Mouse (Mus musculus): ENCODE measurements at regions not wholly inside any gene's neighbourhood (a gene's known extent, or its start where the extent isn't known, plus 50 kb on each side); places are given as distances from the start of the nearest gene placed in this dataset.
"Not testable (repeated sequence)": the region's sequence is repeated elsewhere in the genome, so short reads cannot be mapped to it uniquely, and the experiment has no call there.

DNA sequence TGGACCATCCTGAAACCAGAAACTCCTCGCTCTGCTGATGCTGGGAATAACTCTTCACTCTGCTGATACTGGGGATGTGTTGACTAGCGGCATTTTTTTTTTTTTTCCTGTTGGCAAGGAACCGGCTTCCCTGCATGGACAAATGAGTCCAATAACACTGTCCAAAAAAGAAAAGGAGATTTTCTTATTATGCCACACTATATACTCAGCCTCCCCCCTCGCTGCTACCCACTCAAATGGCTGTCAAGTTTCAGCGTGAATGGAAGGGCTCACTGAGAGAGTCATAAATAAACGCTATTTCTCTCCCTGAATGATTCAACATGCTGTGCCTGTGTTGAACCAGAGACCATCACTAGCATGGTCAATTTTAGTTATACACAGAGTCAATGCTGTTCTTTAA is 489.2 kb upstream of the Arid1b start:
- no peak for DNase-seq
- intact Hi-C loops (cut with DNase I; ENCODE audit: low total_unique reads), result no loop called here

DNA sequence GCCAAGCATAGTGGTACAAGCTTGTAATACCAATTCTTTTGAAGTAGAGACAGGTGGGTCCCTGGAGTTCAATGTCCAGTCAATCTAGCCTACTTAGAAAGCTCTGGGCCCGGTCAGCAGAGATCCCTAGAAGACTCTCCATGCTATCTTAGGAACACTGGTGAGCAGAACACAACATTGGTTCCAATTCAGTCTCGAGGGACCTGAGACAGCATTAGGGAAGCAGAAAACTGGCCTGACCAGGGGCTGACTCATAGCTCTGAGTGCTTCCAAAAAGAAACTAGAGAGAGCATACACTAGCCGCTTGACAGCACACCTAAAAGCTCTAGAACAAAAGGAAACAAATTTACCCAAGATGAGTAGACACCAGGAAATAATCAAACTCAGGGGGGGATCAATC is 484.6 kb upstream of the Arid1b start:
- peak; percentile 39 for DNase-seq
- intact Hi-C loops (cut with DNase I; ENCODE audit: low total_unique reads), result no loop called here

DNA sequence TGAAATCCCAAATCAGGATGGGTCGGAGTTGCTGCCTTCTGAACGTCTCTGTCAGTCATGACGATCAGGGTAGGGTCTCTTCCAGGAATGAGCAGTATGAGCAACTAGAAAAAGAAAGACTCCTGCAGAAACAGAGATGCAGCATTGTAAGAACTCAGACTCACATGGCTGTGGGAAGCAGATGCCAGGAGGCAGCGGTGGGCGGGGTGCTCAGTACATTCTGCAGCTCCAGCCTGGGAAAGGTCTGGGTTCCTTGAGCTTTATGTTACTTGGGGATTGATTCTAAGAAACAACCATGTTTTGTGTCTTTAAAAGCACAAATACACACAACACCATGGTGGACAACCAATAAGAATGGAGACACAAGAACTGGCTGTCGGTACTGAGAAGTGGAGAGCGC is 478.0 kb upstream of the Arid1b start:
- intact Hi-C loops (cut with DNase I; ENCODE audit: low total_unique reads), result no loop called here
- no peak for DNase-seq

DNA sequence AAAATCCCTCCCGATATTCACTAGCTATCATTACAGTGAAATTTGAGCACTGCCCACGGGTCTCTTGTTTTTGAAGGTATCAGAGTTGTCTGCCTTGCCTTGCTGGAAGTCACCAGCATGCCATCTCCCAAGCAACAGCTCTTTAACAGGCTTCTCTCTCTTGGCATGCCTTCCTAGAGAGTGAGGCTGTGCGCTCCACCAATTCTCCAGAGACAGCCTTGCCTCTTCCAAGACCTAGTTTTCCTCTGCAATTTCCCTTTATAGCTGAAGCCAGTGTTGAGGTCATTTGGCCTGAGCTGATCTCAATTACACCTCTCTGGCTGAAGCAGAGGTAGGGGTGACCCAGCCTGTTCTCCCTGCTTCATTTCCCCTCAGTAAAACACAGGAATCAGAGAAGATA is 477.3 kb upstream of the Arid1b start:
- intact Hi-C loops (cut with DNase I; ENCODE audit: low total_unique reads), result no loop called here

DNA sequence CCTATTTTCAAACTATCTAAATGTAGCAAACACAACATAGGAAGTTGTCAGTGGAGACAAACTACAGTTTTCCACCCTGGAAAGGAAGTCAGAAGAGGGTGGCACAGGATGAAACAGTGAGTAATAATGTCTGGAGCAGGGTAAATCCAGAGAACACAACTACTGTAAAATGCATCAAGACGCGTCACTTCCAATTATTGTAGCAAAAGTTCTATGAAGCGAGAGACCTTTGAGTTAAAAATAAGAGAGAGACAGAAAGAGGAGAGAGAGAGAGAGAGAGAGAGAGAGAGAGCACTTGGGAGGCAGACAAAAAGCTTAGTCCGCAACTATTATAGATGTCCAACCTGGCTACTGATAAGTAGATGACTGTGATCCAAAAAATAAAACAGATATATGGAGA is 473.1 kb upstream of the Arid1b start:
- DNase-seq, result no peak
- intact Hi-C loops (cut with DNase I; ENCODE audit: low total_unique reads), result no loop called here

More for the DNA sequence above, 477.3 kb upstream of the Arid1b start:
- peak; percentile 35 for DNase-seq

DNA sequence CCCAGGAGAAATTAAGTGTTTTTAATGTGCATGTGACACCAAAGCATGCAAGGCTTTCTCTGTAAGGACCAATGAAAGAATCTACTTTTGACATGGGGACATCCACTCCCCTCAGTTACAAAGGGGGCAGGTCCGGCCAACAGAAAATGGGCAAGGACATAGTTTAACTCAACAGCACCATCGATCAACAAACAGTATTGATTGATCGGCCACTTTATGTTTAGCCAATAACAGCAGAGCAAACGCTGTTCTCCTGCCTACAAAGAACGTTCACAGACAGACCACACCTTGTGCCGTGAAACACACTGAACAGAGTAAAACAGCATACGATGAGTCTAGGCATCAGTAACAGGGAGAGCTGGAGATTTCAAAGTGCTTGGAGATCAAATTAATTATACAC is 467.7 kb upstream of the Arid1b start:
- intact Hi-C loops (cut with DNase I; ENCODE audit: low total_unique reads), result no loop called here
- DNase-seq, result no peak

DNA sequence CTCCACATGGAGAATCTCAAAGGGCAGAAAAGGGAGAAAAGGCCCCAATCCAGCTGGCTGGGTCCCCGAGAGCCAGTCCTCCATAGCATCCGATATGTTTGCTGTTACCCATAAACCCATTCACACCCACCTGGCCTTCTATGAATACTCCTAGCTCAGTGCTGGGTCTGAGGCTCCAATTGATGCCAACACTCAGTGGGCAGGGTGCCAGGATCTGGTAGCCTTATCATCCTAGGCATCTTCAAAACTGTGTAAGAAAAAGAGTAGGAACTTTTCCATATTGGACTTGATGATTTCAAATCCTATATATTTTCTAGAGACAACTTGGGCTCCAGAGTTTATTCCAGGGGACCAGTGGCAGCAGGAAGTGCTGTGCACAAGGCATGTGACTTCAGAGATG is 462.0 kb upstream of the Arid1b start:
- DNase-seq, result no peak
- intact Hi-C loops (cut with DNase I; ENCODE audit: low total_unique reads), result no loop called here

DNA sequence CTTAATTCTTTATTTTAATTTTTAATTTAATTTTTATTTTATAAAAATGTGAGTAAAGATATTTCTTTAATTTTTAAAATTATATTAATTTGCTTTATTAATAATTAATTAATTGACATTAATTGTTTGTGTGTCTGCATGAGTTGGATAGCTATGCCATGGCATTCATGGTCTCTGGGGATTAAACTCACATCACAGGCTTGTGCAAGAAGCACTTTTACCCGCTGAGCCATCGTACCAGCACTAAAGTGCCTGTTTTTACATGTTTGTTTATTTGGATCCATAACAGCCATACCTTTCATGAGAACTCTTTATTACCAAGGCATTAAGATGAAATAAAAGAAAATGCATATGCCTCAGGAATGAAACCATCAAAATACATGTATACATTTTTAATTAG is 453.7 kb upstream of the Arid1b start:
- DNase-seq, result no peak
- intact Hi-C loops (cut with DNase I; ENCODE audit: low total_unique reads), result no loop called here

DNA sequence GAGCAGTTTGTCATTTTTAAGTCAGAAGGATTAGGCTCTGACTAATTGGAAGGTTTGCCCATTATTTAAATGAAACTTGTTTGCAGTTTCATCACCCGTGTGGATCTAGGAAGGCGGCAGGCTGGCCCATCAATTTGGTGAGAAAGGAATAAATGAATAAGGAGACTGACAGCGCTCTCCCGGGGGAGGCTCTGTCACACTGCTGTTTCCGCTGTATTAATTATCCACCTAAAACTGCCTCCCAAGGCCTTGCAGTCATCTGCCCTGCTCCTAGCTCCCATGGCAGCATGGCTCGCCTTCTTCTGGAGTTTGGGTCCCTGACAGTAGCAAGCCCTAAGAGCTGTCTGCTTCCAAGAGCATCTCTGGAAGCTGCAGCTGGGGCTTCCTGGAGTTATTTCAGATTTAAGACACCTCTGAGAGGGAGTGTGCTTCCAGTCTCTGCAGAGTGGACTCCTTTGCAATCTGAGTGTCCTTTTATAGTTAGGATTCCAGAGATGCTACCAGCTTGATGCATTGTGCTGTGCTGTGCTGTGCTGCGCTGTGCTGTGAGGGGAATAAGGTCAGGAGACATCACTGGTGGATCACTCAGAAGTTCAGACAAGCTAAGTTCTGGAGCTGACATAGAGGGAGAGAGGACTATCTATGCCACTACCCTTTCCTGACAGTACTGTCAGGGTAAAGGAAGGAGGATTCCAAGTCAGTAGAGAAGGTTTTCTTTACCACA is 452.9 kb upstream of the Arid1b start:
- DNase-seq, result no peak
- intact Hi-C loops (cut with DNase I; ENCODE audit: low total_unique reads), result no loop called here

DNA sequence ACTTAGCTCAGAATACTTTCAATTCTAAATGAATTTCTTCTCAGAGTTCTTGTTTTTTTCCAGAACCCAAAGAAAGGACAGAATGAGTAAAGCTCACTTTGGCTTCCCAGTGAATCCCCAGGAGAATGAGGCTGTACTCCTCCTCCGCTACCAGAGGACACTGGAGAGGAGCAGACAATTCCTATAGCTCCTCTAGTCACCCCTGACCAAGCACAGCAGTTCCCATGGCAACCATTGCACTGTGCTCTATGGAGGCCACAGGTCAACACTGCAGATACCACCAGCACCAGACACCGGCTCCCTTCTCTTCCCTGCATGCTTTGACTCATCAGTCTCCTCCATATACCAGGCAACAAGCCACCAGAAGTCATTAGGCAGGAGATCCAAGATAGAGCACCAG is 447.6 kb upstream of the Arid1b start:
- no peak for DNase-seq
- intact Hi-C loops (cut with DNase I; ENCODE audit: low total_unique reads), result no loop called here

DNA sequence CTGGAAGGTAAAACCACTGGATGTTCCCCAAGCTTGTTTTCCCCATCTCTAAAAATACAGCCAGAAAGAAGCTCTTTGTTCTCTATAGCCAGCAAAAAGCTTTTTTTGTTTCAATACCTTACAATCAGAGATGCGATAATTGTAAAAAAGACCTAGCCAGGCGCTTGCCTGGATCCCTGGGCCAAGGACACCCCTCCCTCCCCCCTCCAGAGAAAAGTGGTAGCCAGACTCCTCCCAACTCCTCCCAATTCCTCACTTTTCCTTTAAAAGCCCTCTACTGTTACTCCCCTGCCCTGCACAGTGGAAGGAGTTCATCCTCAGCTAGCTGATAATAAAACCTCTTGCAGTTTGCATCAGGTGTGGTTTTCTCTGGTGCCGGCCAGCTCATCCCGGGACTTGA is 441.1 kb upstream of the Arid1b start:
- intact Hi-C loops (cut with DNase I; ENCODE audit: low total_unique reads), result not testable (repeated sequence)

DNA sequence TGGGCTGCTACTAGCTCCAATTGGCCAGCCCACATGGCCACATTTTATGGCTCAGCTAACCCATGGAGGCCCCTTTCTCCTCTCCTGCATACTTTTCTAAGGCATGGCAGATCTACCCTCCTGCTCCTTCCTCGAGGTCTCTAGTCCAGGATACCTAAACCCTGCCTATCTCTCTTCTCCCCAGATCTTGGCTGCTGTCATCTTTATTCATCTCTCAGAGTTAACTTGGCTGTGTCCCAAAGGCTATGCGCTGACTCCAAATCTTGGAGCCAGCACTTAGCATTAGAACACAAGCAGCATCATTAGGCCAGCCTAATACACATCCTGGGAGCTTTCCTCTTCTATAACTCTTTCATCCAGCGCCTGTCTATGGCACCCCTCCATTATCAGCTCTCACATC is 430.5 kb upstream of the Arid1b start:
- DNase-seq, result no peak
- intact Hi-C loops (cut with DNase I; ENCODE audit: low total_unique reads), result no loop called here

More for the DNA sequence above, 441.1 kb upstream of the Arid1b start:
- not testable (repeated sequence) for DNase-seq

DNA sequence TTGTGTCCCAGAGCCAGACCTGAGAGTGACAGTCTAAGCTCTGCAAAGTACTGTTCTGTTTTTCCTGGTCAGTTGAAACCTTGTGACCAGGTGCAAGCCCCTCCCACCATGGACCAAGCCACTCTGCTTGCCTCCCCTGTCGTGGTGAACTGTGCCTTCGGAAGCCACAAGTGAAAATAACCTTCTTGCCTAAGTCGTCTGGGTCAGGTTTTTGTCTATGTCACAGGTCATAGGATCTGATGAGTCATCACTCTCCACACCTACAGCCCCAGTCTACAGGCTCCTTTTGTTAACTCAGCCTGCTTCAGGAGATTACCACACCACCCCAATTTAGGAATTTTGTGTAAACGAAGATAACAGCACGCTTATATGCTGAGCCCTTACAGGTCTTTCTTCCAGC is 417.2 kb upstream of the Arid1b start:
- intact Hi-C loops (cut with DNase I; ENCODE audit: low total_unique reads), result no loop called here
- no peak for DNase-seq

DNA sequence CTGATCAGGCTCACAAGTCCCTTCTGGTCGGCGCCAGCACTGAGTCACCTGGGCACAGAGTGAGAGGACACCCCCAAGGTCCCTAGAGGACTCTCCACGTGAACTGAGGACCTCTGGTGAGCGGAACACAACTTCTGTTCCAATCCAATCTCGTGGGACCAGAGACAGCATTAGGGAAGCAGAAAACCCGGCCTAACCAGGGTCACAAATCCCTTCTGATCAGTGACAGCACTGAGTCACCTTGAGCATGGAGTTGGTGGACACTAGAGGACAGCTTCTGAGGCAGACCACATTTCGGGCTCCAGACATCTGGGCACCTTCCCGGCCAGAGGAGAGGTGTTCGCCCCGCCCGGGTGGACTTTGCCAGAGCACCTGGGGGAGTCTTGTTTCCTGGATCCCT is 412.3 kb upstream of the Arid1b start:
- no peak for DNase-seq
- intact Hi-C loops (cut with DNase I; ENCODE audit: low total_unique reads), result no loop called here

DNA sequence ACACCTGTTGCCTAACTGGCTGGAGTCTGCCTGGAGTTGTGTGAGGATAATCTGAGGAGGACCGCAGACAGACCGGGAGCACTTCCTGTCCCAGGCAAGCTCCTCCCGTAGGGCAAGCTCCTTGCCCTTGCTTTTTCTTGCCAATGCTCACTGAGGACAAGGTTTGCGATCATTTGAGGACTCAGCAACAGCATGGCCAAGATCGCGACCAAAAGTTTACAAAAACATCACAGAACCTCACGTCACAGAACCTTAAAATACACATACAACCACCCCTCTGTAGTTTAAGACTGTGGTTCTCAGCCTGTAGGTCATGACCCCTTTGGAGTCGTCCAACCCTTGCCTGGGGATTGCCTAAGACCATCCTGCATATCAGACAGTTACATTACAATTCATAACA is 383.7 kb upstream of the Arid1b start:
- DNase-seq, result no peak
- intact Hi-C loops (cut with DNase I; ENCODE audit: low total_unique reads), result no loop called here

DNA sequence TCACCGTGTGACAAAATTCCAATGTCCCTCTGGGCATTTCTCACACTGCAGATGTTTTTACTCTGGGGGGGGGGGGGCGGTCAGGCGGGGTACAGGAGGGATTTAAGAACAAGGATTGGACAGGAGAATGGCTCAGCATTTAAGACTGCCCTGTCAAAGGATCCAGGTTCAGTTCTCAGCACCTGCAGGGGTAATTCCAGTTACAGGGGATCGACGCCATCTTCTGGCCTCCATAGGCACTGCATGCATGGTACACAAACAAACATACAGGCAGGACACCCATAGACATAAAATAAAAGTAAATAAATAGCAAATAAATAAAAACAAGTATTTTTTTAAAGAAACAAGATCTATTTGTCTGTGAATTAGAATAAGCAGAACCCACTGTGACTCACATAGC is 383.1 kb upstream of the Arid1b start:
- no peak for DNase-seq
- intact Hi-C loops (cut with DNase I; ENCODE audit: low total_unique reads), result no loop called here

DNA sequence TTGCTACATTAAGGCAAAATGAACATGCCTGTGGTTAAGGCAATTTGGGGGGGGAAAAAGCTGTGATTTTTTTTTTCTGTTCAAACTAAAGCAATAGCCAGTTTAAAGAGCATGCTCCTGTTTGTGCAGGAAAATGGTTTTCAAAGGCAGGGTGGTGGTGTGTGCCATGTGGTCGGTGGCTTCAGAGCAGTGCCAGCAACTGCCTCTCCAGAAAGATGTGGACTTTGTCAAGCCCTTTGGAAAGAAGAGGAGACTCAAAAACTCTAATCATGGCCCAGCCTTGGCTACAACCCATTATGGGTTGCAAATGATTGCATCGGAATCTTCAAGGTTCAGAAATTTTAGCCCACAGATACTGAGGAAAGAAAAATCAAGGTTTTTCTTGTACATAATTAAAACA is 382.4 kb upstream of the Arid1b start:
- intact Hi-C loops (cut with DNase I; ENCODE audit: low total_unique reads), result no loop called here
- no peak for DNase-seq

DNA sequence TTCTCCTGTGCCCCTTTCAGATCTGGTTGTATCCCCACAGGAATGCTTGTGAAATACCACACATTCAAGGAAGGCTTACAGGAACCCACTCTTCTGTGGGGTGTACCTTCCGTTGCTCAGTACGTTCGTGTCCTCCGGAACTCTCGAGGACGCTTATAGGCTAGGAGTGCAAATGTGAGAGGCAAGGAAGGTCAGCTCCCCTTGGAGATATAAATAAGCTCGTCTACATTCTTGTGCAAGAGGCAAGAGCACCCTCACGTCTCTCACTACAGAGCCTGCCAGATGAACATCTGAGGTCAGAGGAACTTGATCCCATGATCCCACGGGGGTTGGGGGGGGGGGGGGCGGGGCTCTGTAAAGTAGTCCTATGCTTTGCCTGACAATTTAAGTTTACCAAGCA is 382.0 kb upstream of the Arid1b start:
- intact Hi-C loops (cut with DNase I; ENCODE audit: low total_unique reads), result no loop called here
- DNase-seq, result no peak

DNA sequence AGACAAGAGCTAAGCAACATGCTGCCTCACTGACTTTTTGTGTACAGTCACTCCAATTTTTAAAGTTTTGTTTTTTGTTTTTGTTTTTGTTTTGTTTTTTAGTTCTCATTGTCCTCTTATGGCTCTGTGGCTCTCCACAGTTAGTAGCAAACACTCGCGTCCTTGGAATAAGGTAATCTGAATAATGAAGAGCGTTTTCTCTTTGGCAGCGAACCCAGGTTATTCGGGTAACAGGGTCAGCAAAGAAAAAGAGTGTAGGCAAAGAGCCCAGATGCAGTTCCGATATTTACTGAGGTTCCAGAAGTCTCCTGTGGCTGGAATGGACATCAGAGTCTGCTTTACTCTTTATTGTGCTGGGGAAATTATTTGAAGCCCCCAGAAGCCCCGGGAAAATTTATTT is 381.4 kb upstream of the Arid1b start:
- intact Hi-C loops (cut with DNase I; ENCODE audit: low total_unique reads), result no loop called here
- DNase-seq, result no peak

DNA sequence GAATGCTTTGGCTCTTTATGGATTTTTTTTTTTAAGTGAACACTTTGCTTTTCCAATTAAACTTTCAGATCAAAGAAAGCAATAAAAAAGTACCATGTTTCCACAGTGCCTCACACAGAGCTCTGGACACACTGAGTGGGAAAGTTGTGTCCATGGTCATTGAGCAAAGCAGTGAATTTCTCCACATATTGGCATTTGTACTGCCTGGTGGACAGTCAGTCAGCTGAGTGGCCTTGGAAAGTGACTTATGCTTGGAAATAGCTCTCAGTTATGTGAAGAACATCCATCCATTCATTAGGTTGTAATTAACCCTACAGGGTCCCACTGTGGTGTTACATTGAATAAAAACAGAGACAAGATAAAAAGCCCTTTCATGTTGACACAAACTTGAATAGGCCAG is 373.8 kb upstream of the Arid1b start:
- no peak for DNase-seq
- intact Hi-C loops (cut with DNase I; ENCODE audit: low total_unique reads), result no loop called here

DNA sequence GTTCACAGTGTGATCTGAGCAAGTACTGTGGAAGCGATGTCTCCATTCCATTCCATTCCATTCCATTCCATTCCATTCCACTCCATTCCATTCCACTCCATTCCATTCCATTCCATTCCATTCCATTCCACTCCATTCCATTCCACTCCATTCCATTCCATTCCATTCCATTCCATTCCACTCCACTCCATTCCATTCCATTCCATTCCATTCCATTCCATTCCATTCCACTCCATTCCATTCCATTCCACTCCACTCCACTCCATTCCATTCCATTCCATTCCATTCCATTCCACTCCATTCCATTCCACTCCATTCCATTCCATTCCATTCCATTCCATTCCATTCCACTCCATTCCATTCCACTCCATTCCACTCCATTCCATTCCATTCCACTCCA is 368.0 kb upstream of the Arid1b start:
- DNase-seq; intact Hi-C loops (cut with DNase I; ENCODE audit: low total_unique reads): not testable (repeated sequence)

DNA sequence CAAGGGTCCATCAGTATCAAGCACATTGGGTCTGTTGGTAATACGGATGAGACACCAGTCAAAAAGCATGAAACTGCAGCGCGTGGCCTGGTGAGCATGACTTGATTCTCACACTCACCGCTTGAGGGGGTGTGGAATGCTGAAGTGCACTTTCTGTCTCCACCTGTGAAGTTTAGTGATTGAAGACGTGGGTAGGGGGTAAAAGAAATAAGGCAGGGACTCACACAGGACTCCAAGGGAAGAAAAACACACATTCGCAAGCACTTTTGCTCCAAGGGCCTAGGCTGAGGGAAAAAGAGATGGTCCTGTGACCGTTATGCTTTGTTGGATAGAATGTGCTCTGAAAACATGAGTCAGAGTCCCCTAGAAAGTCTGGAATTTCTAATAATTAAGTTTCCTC is 366.6 kb upstream of the Arid1b start:
- DNase-seq, result no peak
- intact Hi-C loops (cut with DNase I; ENCODE audit: low total_unique reads), result no loop called here
